Mouse (Mus musculus): ENCODE data around the gene Atp8b4. TPM values are rescaled to one million over a fixed set of nuclear protein-coding genes. Genes with fewer than 3 reads are reported as not detected.

Gene Atp8b4
- total RNA-seq, 2 experiments from 2014 or later: 1.5 to 3.0 TPM

DNA sequence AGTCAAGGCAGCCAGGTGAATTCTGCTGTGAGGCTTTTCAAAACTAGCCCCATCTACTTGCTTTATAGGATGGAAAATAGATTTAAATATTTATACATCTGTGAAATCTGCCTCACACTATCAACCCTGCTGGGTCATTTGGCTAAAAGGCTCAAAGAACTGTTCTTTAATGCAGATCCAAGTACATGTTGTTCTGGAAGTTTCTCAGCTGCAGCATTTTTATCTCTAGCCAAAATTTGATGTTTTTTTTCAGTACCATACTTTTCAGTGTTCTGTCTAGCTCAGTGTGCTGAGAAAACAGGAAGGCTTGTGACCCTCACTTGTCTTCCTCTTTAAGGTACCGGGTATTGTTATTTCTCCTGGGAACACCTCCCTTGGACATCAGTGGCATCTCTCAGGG lies 65.8 kb downstream of the Atp8b4 start:
- no peak for DNase-seq (ENCODE audit: low spot score in 2 of 2)

DNA sequence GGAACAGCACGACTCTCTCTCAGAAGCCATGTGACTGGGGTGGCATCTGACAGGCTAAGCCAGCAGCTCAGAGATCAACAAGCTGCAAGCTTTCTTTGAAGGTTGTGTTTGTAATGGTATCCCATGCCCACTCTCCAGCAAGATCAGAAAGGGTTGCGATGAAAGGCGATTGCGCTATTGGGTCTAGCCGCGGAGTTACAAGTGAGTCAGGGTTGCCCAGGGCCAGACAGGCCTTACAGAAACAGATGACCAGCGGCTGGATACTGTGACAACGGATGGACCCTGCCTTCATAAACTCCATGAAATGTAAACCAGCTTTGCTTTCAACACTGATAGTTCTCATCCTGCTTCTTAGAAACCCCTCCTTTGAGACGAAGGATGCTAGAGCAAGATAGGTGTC lies 66.2 kb downstream of the Atp8b4 start:
- no peak for DNase-seq (ENCODE audit: low spot score in 2 of 2)

DNA sequence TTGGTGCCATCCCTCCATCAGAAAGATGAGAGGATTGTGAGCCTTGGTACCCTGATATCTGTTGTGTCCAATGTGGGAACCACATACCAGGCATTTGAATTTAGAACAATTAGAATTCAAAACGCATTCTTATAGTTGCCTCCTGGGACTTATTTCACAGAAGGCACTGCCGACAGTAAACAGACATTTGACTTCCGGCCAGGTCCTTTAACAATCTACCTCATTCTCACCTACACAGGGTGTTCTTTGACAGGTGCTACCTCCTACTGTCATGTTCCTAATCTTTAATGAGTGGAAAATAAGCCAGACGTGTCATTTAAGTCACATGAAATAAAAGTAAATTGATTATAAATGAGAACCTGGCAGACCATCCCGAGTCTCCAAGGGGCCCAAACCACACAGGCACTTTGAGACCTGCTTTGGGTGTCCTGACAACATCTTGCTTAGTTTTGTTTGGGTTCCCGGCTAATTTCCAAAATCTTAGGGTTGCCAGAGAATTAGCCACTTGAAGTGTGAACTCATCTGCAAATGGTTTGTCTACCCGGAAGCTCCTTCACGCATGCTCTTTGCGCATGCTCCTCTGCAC lies 67.9 kb downstream of the Atp8b4 start:
- DNase-seq (ENCODE audit: low spot score in 2 of 2): no peak

GRCm38 (mm10) chr2:126429282-126429681 lies 71.2 kb downstream of the Atp8b4 start:
- peak; percentile 30 to 54 for DNase-seq (ENCODE audit: low spot score in 2 of 2)

GRCm38 (mm10) chr2:126425223-126425622 lies 75.3 kb downstream of the Atp8b4 start:
- no peak for DNase-seq (ENCODE audit: low spot score in 2 of 2)

DNA sequence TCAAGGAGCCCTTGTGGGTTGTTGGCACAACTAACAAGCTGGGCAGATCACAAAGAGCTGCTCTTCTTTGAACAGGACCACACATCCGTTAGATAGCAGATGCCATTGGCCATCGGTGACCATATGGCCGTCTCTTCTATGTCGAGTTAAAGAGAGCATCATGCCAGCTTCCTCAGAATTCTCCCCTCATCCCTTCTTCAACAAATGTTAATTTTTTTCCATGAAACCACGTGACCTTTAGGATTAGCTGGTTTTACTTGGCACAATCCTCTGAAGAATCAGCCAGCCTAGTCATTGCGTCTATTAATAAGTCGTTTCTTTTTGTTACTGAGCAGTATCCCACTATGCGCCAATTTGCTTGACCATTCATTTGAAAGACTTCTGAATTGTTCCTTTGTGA lies 75.8 kb downstream of the Atp8b4 start:
- no peak for DNase-seq (ENCODE audit: low spot score in 2 of 2)

DNA sequence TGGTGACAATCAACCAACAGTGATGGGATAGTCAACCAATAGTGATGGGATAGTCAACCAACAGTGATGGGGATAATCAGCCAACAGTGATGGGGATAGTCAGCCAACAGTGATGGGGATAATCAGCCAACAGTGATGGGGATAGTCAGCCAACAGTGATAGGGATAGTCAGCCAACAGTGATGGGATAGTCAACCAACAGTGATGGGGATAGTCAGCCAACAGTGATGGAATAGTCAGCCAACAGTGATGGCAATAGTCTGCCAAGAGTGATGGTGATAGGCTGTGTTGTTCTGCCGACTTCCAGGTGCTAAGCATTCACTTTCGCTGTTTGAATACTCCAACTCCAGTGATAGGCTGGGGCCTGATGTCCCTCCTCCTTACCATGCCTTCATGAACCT lies 79.6 kb downstream of the Atp8b4 start:
- DNase-seq (ENCODE audit: low spot score in 2 of 2): no peak

GRCm38 (mm10) chr2:126418916-126419315 lies 81.6 kb downstream of the Atp8b4 start:
- no peak for DNase-seq (ENCODE audit: low spot score in 2 of 2)

- no peak for DNase-seq (ENCODE audit: low spot score in 2 of 2)
These were observed 83.7 kb downstream of the Atp8b4 start for GRCm38 (mm10) chr2:126416772-126417171.

DNA sequence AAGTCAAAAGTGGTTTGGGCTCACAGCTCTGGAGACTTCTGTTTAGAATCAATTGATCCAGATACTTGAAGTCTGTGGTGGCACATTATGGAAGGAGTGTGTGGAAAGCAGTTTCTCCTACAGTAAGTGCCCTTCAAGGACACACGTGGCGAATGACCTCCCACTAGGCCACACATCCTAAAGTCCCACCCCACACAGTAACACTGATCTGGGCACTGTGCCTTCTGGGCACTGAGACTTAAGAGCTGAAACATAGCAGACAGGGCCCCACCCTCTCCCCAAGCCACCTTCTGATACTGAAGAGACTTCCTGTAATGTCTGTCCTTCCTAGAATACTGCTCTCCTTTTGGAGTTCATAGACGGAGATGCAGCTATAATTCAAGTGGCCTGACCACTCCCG lies 84.5 kb downstream of the Atp8b4 start:
- DNase-seq (ENCODE audit: low spot score in 2 of 2): no peak

DNA sequence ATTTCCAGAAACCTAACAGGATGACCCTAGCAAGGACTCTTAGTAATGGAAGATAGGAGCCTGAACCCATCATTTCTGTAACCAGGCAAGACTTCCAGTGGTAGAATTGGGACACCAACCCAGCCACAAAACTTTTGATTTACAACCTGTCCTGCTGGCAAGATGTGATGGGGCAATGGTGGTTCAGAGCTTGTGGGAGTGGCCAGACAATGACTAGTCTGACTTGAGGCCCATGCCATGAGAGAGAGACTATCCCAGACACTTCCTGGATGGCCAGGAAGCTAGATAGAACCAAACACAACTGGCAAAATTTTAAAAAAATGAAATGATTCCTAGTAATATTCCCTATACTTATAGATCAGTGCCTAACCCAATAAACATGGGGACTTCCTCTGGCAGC lies 87.7 kb downstream of the Atp8b4 start:
- DNase-seq (ENCODE audit: low spot score in 2 of 2): no peak

DNA sequence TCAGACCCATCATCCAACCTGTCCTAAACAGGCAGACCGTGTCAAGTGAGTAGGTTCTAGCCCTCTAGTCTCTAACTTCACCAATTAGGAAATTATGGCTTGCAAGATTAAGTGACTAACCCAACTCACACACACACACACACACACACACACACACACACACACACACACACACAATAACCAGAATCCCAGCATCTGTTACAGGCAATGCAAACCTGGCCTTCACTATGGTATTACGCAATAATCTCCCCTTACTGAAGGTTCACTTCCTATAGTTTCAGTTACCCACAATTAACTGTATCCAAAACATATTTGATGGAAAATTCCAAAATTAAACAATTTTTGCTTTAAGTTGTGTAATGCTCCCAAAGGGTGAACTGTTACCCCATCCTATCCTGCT lies 101.0 kb downstream of the Atp8b4 start:
- DNase-seq (ENCODE audit: low spot score in 2 of 2): no peak

- no peak for DNase-seq (ENCODE audit: low spot score in 2 of 2)
These were observed 101.5 kb downstream of the Atp8b4 start for GRCm38 (mm10) chr2:126399017-126399416.

DNA sequence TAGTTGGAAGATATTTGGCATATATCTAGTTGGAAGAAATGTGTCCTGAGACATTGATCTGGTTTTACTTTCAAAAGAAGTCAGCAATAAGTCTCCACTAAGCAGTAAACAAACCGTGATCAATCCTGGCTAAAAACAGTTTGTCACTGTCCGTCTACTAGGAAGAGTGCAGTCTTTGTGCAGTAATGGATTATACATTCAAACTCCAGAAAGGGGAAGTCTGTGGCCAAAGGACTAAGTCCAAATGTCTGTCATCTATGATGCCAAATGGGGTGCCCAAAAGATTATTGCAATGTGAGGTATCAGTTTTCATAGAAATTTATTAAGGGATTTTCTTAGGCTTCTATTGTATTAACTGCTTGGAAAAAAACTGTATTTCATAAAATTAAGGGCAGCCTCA lies 102.3 kb downstream of the Atp8b4 start:
- DNase-seq (ENCODE audit: low spot score in 2 of 2): no peak

- DNase-seq (ENCODE audit: low spot score in 2 of 2): no peak
These were observed 103.0 kb downstream of the Atp8b4 start for GRCm38 (mm10) chr2:126397513-126397912.

DNA sequence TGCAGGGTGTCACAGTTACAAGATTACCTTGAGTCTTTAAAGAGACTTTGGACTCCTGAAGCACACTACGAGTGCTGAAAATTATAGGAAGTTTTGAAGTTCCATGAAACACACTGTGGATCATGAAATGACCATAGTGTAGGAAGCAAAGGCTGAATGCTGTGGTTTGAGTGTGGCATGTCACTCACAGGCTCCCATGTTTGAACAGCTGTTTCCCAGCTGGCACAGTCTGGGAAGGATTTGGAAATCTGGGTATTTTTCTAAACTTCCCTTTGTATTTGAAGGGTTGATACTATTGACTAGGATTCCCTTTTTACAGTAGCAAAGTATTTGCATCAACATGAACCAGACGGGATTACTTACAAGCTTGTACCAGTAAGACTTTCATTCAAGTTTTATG lies 105.5 kb downstream of the Atp8b4 start:
- DNase-seq (ENCODE audit: low spot score in 2 of 2): no peak

DNA sequence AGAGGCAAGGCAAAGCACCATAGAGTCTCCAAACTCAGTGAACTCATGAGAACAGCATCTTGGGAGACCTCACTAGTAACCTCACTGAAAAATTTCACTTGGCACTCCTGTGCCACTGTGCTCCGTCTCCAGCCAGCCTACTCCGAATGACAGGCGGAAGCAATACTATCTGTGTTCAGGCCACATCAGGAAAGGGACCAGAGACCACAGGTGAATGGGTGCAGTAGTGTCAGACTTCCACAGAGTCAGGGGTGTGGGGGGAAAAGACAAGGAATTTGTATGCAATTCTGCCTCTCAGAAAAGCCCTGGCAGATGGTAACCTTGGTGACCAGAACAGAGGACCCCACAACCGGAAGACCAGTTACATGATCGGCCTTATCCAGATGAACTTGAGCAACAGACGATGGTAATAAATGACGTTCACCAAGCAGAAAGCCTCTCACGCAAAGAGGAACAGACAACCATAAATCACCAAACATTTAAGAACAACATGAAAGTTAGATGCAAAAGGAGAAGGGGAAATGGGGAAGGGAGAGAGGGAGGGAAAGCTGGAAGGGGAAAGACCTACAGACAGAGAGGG lies 112.9 kb downstream of the Atp8b4 start:
- DNase-seq (ENCODE audit: low spot score in 2 of 2): no peak

DNA sequence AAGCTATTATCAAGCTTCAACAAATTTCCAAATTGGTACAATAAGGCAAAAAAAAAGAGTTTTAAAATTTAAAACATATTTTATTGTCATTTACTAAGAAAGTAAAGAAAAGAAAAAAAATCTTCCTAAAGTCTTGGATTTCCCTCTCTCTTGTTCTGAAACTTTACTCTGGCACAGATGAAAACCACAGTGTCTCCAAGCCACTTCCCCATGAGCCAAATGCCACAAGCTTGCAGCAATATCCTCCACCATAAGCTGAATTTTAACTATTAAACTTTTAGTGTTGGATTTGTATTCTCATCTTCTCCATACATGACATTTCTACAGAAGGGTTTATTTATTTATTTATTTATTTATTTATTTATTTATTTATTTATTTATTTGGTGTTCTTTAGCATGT lies 114.4 kb downstream of the Atp8b4 start:
- no peak for DNase-seq (ENCODE audit: low spot score in 2 of 2)

GRCm38 (mm10) chr2:126380300-126380699 lies 120.2 kb downstream of the Atp8b4 start:
- DNase-seq (ENCODE audit: low spot score in 2 of 2): no peak

GRCm38 (mm10) chr2:126371634-126372033 lies 128.8 kb downstream of the Atp8b4 start:
- no peak for DNase-seq (ENCODE audit: low spot score in 2 of 2)

- no peak for DNase-seq (ENCODE audit: low spot score in 2 of 2)
These were observed 130.7 kb downstream of the Atp8b4 start for GRCm38 (mm10) chr2:126369815-126370214.

- DNase-seq (ENCODE audit: low spot score in 2 of 2): no peak
These were observed 136.4 kb downstream of the Atp8b4 start for GRCm38 (mm10) chr2:126363745-126364725.
